Mouse (Mus musculus) liver, embryonic 11.5 days (tissue): Measurements from ENCODE around the gene Padi4. TPM values are rescaled to one million over a fixed set of nuclear protein-coding genes. Genes with fewer than 3 reads are reported as not detected.

ENCODE experiments used
- ATAC-seq: fragments of 200-750 bp; cut with Nextera tagmentation; replicated peaks from 2 replicates; pipeline ENCODE4 v1.8.0; 2017; ENCODE audit warnings: moderate number of reproducible peaks, mild to moderate bottlenecking, moderate TSS enrichment, moderate library complexity; ENCODE audit not compliant: low FRiP score
- DNase-seq: peaks from one replicate; pipeline ENCODE4 v3.0.0-alpha.2; 2017; ENCODE audit warnings: low spot score
- H3K27ac ChIP-seq: fragments of 300-500 bp; sonication (generic); 2 replicates; pipeline ENCODE4 v1.5.1; 2014; ENCODE audit warnings: mild to moderate bottlenecking, low read depth, low read length, control low read depth
- H3K27me3 ChIP-seq: fragments of 300-500 bp; sonication (generic); replicated peaks from 2 replicates; pipeline ENCODE4 v1.6.1; 2014; ENCODE audit warnings: low read length, mixed read lengths; ENCODE audit not compliant: control insufficient read depth, insufficient read depth
- H3K36me3 ChIP-seq: fragments of 300-500 bp; sonication (generic); 2 replicates; pipeline ENCODE4 v1.6.1; 2014; ENCODE audit warnings: mild to moderate bottlenecking, low read length, moderate library complexity, mixed read lengths; ENCODE audit not compliant: control insufficient read depth, insufficient read depth
- H3K4me1 ChIP-seq: fragments of 300-500 bp; sonication (generic); replicated peaks from 2 replicates; pipeline ENCODE4 v1.6.1; 2014; ENCODE audit warnings: low read length, mixed read lengths; ENCODE audit not compliant: control insufficient read depth, insufficient read depth
- H3K4me2 ChIP-seq: fragments of 300-500 bp; sonication (generic); 2 replicates; pipeline ENCODE4 v1.6.1; 2014; ENCODE audit warnings: mild to moderate bottlenecking, control low read depth, moderate library complexity
- H3K4me3 ChIP-seq: fragments of 300-500 bp; sonication (generic); 2 replicates; pipeline ENCODE4 v1.5.1; 2014; ENCODE audit warnings: low read depth, low read length, control low read depth
- H3K9ac ChIP-seq: fragments of 300-500 bp; sonication (generic); 2 replicates; pipeline ENCODE4 v1.6.1; 2014; ENCODE audit warnings: low read depth, low read length, control low read depth
- H3K9me3 ChIP-seq: fragments of 300-500 bp; sonication (generic); 2 replicates; pipeline ENCODE4 v1.6.1; 2016; ENCODE audit warnings: low read length, inconsistent platforms, mixed read lengths; ENCODE audit not compliant: control insufficient read depth
- WGBS: fragments of 180-500 bp; shearing (Covaris S2); extraction: QIAGEN DNeasy Blood & Tissue Kit; methylation state at CpG from one replicate; pipeline ENCODE4 v1.1.7; 2014; 5-methylcytosine and 5-hydroxymethylcytosine counted together
- polyA plus RNA-seq: library from polyadenylated mRNA; unstranded; fragments of >200 nt; fragmentation: Nextera tagmentation; extraction: Ambion mirVana; gene quantifications from 2 replicates; pipeline ENCODE4 v1.2.1, GENCODE M21; 2014

Gene Padi4
- polyA plus RNA-seq, 1 experiment from 2014 or later, result 0.32 TPM

- no peak overlapping the region for H3K4me3 ChIP-seq
- H3K9ac ChIP-seq, result no peak overlapping the region
- no peaks in the 10 kb centered on the region; the same call in 1 of the 2 replicates for H3K27me3 ChIP-seq
- H3K9me3 ChIP-seq, result no peaks in the 10 kb centered on the region
- ATAC-seq, result no peak
- no peak for DNase-seq
- H3K4me2 ChIP-seq, result no peak overlapping the region
- 84% methylated on average over 7 of the region's 7 CpGs for WGBS
- no peaks in the 10 kb centered on the region for H3K36me3 ChIP-seq
- no peaks in the 10 kb centered on the region for H3K4me1 ChIP-seq
- H3K27ac ChIP-seq, result no peak overlapping the region
Measured at GRCm38 (mm10) chr4:140792584-140792983, 18.5 kb upstream of the Padi4 start.

- no peaks in the 10 kb centered on the region for H3K9me3 ChIP-seq
- no peak for DNase-seq
- ATAC-seq, result no peak
- no peak overlapping the region for H3K4me2 ChIP-seq
- H3K4me3 ChIP-seq, result no peak overlapping the region
- no peaks in the 10 kb centered on the region; the same call in 1 of the 2 replicates for H3K27me3 ChIP-seq
- no peaks in the 10 kb centered on the region for H3K4me1 ChIP-seq
- no peak overlapping the region for H3K9ac ChIP-seq
- WGBS, result 78% methylated on average over 16 of the region's 16 CpGs
- H3K27ac ChIP-seq, result no peak overlapping the region
- H3K36me3 ChIP-seq, result no peaks in the 10 kb centered on the region
Measured at GRCm38 (mm10) chr4:140791071-140791470, 17.0 kb upstream of the Padi4 start.

GRCm38 (mm10) chr4:140789983-140790382 is 15.9 kb upstream of the Padi4 start:
- Histone ChIP-seq H3K4me1 (no peaks in the 10 kb centered on the region), H3K36me3 (no peaks in the 10 kb centered on the region), H3K9ac (no peak overlapping the region), H3K27me3 (no peaks in the 10 kb centered on the region; the same call in 1 of the 2 replicates), H3K27ac (no peak overlapping the region), H3K4me3 (no peak overlapping the region), H3K9me3 (no peaks in the 10 kb centered on the region), H3K4me2 (no peak overlapping the region)
- 87% methylated on average over 4 of the region's 4 CpGs for WGBS
- no peak for ATAC-seq
- DNase-seq, result no peak

DNA sequence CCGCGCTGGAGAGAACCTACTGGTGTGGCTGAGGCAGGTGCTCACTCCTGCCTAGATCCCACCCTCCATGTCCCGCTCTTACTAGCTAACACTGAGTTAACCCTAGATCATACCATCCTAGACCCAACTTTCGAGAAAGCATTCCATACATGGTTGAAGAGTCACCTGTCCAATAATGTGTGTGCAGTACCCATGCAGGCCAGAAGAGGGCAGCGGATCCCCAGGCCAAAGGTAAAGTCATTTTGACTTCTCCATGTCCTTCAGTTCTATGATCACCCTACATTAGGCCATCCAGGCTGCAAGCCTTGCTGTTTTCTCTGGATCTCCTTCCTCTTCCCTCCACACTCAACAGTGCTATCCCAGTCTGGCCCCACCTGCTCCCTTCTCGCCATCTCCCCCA is 14.9 kb upstream of the Padi4 start:
- DNase-seq (peak; percentile 68), ATAC-seq (no peak; the same call in 1 of the 2 replicates)
- H3K4me2 ChIP-seq, result no peak overlapping the region
- no peaks in the 10 kb centered on the region for H3K9me3 ChIP-seq
- H3K9ac ChIP-seq, result no peak overlapping the region
- H3K4me3 ChIP-seq, result no peak overlapping the region
- WGBS, result 45% methylated on average over 6 of the region's 6 CpGs
- H3K27ac ChIP-seq, result no peak overlapping the region
- no peaks in the 10 kb centered on the region for H3K27me3 ChIP-seq
- H3K36me3 ChIP-seq, result no peaks in the 10 kb centered on the region
- no peaks in the 10 kb centered on the region for H3K4me1 ChIP-seq

- ATAC-seq (no peak), DNase-seq (no peak)
- H3K4me2 ChIP-seq, result no peak overlapping the region
- H3K4me1 ChIP-seq, result no peaks in the 10 kb centered on the region
- H3K27ac ChIP-seq, result no peak overlapping the region
- H3K27me3 ChIP-seq, result no peaks in the 10 kb centered on the region
- no peaks in the 10 kb centered on the region for H3K36me3 ChIP-seq
- 74% methylated on average over 6 of the region's 6 CpGs for WGBS
- H3K9ac ChIP-seq, result no peak overlapping the region
- H3K4me3 ChIP-seq, result no peak overlapping the region
- no peaks in the 10 kb centered on the region for H3K9me3 ChIP-seq
Measured at GRCm38 (mm10) chr4:140788264-140788663, 14.2 kb upstream of the Padi4 start.

GRCm38 (mm10) chr4:140787414-140787813 is 13.4 kb upstream of the Padi4 start:
- ATAC-seq (no peak), DNase-seq (no peak)
- H3K4me1 ChIP-seq, result no peaks in the 10 kb centered on the region
- no peak overlapping the region for H3K27ac ChIP-seq
- WGBS, result 66% methylated on average over 4 of the region's 4 CpGs
- no peaks in the 10 kb centered on the region for H3K36me3 ChIP-seq
- no peak overlapping the region for H3K4me2 ChIP-seq
- no peak overlapping the region for H3K9ac ChIP-seq
- no peaks in the 10 kb centered on the region for H3K27me3 ChIP-seq
- no peak overlapping the region for H3K4me3 ChIP-seq
- no peaks in the 10 kb centered on the region for H3K9me3 ChIP-seq

DNA sequence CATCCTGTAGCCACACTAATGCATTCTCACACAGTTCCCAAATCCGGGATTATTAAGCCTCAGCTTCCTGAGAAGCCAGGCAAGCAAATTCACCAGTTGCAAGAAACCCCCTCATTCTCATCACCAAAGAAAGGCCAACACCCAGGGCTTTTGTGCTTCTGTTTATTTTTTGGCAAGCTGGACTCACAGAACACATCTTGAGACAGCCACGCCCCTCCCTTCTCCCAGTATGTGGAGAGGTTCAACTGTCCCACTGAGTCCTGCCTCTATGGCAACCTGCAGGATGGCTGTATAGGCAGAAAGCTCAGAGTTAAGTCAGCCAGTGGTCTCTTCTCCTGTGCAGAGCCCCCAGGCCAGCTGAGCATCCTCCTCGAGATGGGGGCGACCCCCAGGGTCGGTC is 11.2 kb upstream of the Padi4 start:
- DNase-seq, result no peak
- 87% methylated on average over 5 of the region's 5 CpGs for WGBS
- no peak overlapping the region for H3K4me3 ChIP-seq

GRCm38 (mm10) chr4:140784292-140784945 is 10.4 kb upstream of the Padi4 start:
- Histone ChIP-seq H3K9ac (no peak overlapping the region), H3K4me2 (no peak overlapping the region), H3K4me3 (no peak overlapping the region), H3K27me3 (no peaks in the 10 kb centered on the region), H3K27ac (no peak overlapping the region), H3K36me3 (no peaks in the 10 kb centered on the region), H3K9me3 (no peaks in the 10 kb centered on the region), H3K4me1 (no peaks in the 10 kb centered on the region)
- DNase-seq, result no peak
- WGBS, result 95% methylated on average over 9 of the region's 9 CpGs
- ATAC-seq, result no peak

More for the DNA sequence above, 11.2 kb upstream of the Padi4 start:
- Histone ChIP-seq H3K9ac (no peak overlapping the region), H3K4me1 (no peaks in the 10 kb centered on the region), H3K36me3 (no peaks in the 10 kb centered on the region), H3K27ac (no peak overlapping the region), H3K9me3 (no peaks in the 10 kb centered on the region), H3K4me2 (no peak overlapping the region), H3K27me3 (no peaks in the 10 kb centered on the region)
- no peak for ATAC-seq

GRCm38 (mm10) chr4:140782821-140783220 is 8.8 kb upstream of the Padi4 start:
- Histone ChIP-seq H3K36me3 (no peaks in the 10 kb centered on the region), H3K27me3 (no peaks in the 10 kb centered on the region), H3K4me3 (no peak overlapping the region), H3K27ac (no peak overlapping the region), H3K4me2 (no peak overlapping the region), H3K9ac (no peak overlapping the region), H3K4me1 (no peaks in the 10 kb centered on the region), H3K9me3 (no peaks in the 10 kb centered on the region)
- DNase-seq, result no peak
- ATAC-seq, result no peak
- WGBS, result 70% methylated on average over 9 of the region's 9 CpGs
